ENCODE assay signal across 10 mouse cellular contexts in genomic region chr5:118083060-118083638, GRCm38 (mm10). TPM values are rescaled to one million over a fixed set of nuclear protein-coding genes. Genes with fewer than 3 reads are reported as not detected.
DNase-seq lines count a peak whose midpoint lies in the region; ATAC-seq lines count a peak whose summit lies in the region.
"Had no signal": no experiment of that assay in that cellular context is flagged by ENCODE, and none has a peak within 500 bp of the region (broad histone marks: within the 10 kb centered on the region; RNA-seq: fewer than 3 reads in every experiment).

No protein-coding gene starts in this region.

- no peaks in the 10 kb centered on the region for H3K27me3 ChIP-seq in lung, embryonic 16.5 days (ENCODE audit: control insufficient read depth, insufficient read depth, low read depth, low read length)
- H3K27me3 ChIP-seq in hindbrain, embryonic 14.5 days (ENCODE audit: control insufficient read depth, insufficient read depth, low read length), result no peaks in the 10 kb centered on the region

- H3K9me3 ChIP-seq in lung, embryonic 16.5 days (ENCODE audit: control insufficient read depth, low read length), result no peaks in the 10 kb centered on the region
- H3K9me3 ChIP-seq in hindbrain, embryonic 14.5 days (ENCODE audit: control insufficient read depth, low read length), result no peaks in the 10 kb centered on the region

- H3K4me2 ChIP-seq in lung, embryonic 16.5 days (ENCODE audit: low read depth, low read length), result no peak overlapping the region
- H3K4me2 ChIP-seq in hindbrain, embryonic 14.5 days (replicated peaks), result no peak overlapping the region

- H3K27ac ChIP-seq in lung, embryonic 16.5 days (ENCODE audit: low read length), result peak overlapping the region; percentile 41
- H3K27ac ChIP-seq in hindbrain, embryonic 14.5 days, result peak overlapping the region; percentile 62

- peak; percentile 58 for DNase-seq in cerebellum, adult 9-11 months
- DNase-seq in cerebellum, postnatal 36 days, result no peak
- DNase-seq in lung, postnatal 10 days, result no peak
- peak; percentile 36 for DNase-seq in hindbrain, embryonic 14.5 days (ENCODE audit: low spot score)
- peak; percentile 51 for DNase-seq in skeletal muscle tissue, adult 2 months (ENCODE audit: low read depth, low spot score)
- DNase-seq in liver, result no peak
- no peak for DNase-seq in thymus, adult 18-20 months
- DNase-seq: heart, postnatal 36 days had no signal

- no peak overlapping the region for H3K9ac ChIP-seq in lung, embryonic 16.5 days (ENCODE audit: low read length)
- no peak overlapping the region for H3K9ac ChIP-seq in hindbrain, embryonic 14.5 days

- WGBS in lung, embryonic 16.5 days, result 29% methylated on average over 12 of the region's 12 CpGs
- 51% methylated on average over 12 of the region's 12 CpGs for WGBS in hindbrain, embryonic 14.5 days

- H3K4me1 ChIP-seq in lung, embryonic 16.5 days (replicated peaks; ENCODE audit: control insufficient read depth, insufficient read depth, low read length), result peaks cover 23% of the 10 kb centered on the region
- H3K4me1 ChIP-seq in hindbrain, embryonic 14.5 days (replicated peaks; ENCODE audit: control insufficient read depth, insufficient read depth, low read length), result peaks cover 84% of the 10 kb centered on the region

- peak; percentile 56 for ATAC-seq in lung, embryonic 16.5 days (ENCODE audit: low read depth)
- 0 out of 2 replicates have a peak, but pooled peaks have one; percentile 38 for ATAC-seq in hindbrain, embryonic 14.5 days (ENCODE audit: low FRiP score)

- H3K4me3 ChIP-seq in lung, embryonic 16.5 days (ENCODE audit: low read length), result no peak overlapping the region
- no peak overlapping the region for H3K4me3 ChIP-seq in hindbrain, embryonic 14.5 days (replicated peaks; ENCODE audit: low read length)
- H3K4me3 ChIP-seq: myocyte had no signal

- peaks cover 3% of the 10 kb centered on the region; the same call in 1 of the 2 replicates for H3K36me3 ChIP-seq in lung, embryonic 16.5 days (ENCODE audit: control insufficient read depth, insufficient read depth, low read length)
- no peaks in the 10 kb centered on the region for H3K36me3 ChIP-seq in hindbrain, embryonic 14.5 days (replicated peaks; ENCODE audit: control insufficient read depth, insufficient read depth)

RNA-seq across cellular contexts. Expression of gene Tesc, which starts 55.6 kb away (rescaled TPM):
- 8.6 and 9.9 TPM in 2 replicates for polyA plus RNA-seq in lung, embryonic 16.5 days (2015; fragmentation: Nextera tagmentation; extraction: Ambion mirVana)
- polyA plus RNA-seq in hindbrain, embryonic 14.5 days (2014; fragmentation: Nextera tagmentation; extraction: Ambion mirVana), result 4.3 and 4.9 TPM in 2 replicates

Comparison
In these comparisons a context has a peak if more than half of its experiments do, and no peak if none do; other contexts are left out.
1. DNase-seq: peak in cerebellum, adult 9-11 months (single experiment), hindbrain, embryonic 14.5 days (single experiment) and skeletal muscle tissue, adult 2 months (single experiment); none in cerebellum, postnatal 36 days (0 of 2), lung, postnatal 10 days (single experiment), liver (single experiment) and thymus, adult 18-20 months (0 of 2).